Mouse (Mus musculus): ENCODE measurements around the gene Traf7. TPM values are rescaled to one million over a fixed set of nuclear protein-coding genes. Genes with fewer than 3 reads are reported as not detected.

Gene Traf7
- total RNA-seq, 2 experiments from 2014 or later: 83.9 to 104 TPM

DNA sequence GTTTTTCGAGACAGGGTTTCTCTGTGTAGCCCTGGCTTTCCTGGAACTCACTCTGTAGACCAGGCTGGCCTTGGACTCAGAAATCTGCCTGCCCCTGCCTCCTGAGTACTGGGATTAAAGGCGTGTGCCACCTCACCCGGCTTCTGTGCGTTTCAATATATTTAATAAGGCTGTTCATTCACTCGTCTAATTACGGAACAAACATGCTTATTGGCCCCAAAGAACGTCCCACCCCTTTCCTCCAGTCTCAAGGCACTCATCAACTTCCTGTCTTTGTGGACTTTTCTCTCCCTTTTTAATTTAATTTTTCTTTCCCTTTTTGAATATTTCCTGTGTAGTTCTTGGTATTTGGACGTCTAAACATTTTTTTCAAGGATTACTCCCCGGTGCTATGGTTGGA is 20.7 kb upstream of the Traf7 start:
- ATAC-seq (replicated peaks; ENCODE audit: poor library complexity, severe bottlenecking): no peak

DNA sequence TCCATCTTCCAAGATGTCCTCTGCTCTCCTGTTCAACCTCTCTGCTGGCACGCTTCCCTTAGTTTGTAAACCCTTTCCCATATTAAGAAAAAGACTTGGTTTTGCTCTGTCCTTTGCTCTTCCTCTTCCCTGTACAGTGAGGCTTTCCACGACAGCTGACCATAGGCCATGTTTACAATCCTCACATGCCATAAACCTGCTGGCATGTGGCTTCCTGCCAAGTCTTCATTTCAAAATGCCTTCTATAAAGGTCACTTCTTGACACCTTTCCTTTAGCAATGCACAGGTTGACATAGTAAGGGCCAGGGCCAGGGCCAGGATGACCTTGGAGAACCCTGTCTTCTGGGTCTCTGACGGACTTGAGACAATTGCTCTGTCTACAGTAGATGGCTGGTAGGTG is 18.5 kb upstream of the Traf7 start:
- ATAC-seq (replicated peaks; ENCODE audit: poor library complexity, severe bottlenecking): no peak

GRCm38 (mm10) chr17:24545247-24545646 is 17.5 kb upstream of the Traf7 start:
- ATAC-seq (replicated peaks; ENCODE audit: poor library complexity, severe bottlenecking): no peak

GRCm38 (mm10) chr17:24544613-24545012 is 16.9 kb upstream of the Traf7 start:
- ATAC-seq (replicated peaks; ENCODE audit: poor library complexity, severe bottlenecking): no peak

GRCm38 (mm10) chr17:24540375-24540774 is 12.6 kb upstream of the Traf7 start:
- peak; percentile 96 for ATAC-seq (replicated peaks; ENCODE audit: poor library complexity, severe bottlenecking)

- 0 out of 2 replicates have a peak, but pooled peaks have one; percentile 47 for ATAC-seq (replicated peaks; ENCODE audit: poor library complexity, severe bottlenecking)
These were observed 11.2 kb upstream of the Traf7 start for GRCm38 (mm10) chr17:24538950-24539349.

DNA sequence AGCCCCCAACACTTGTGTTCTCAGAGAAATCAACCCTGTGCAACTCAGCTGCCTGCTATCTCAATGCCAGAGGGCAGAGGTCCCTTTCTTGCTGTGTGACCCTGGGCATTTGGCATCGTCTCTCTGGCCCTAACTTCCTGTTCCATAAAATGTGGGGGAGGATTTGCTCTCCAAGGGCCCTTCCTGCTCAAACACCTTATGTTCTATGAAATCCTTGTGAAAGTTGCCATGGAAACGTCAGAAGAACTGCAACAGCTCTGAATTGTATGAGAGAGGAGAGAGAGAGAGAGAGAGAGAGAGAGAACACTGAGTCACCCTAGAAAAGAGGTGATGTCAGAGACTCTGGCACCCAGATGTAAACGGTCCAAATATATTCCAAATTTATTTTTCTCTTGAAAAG is 9.8 kb upstream of the Traf7 start:
- no peak for ATAC-seq (replicated peaks; ENCODE audit: poor library complexity, severe bottlenecking)

DNA sequence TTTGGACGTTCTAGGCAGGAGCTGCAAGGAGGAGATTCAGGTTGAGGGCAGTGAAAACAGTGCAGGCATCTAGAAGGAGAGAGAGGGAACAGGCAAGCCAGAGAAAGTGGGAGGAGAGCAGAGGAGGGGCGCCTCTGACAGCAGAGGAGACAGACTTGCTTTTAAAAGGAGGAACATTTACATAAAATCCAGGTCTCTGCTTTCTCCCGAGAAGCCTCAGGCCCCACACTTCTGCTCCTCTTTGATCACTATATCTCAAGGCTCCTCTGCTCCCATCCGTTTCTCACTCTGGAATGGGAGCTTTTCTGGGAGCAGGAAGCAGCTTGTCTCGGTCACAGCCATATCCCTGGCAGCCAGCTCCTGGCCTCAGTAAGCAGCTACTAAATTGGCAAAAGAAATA is 7.6 kb upstream of the Traf7 start:
- ATAC-seq (replicated peaks; ENCODE audit: poor library complexity, severe bottlenecking): no peak

GRCm38 (mm10) chr17:24534160-24534718 is 6.5 kb upstream of the Traf7 start, which contains the start of gene Rab26:
Rab26 (minus strand) TSS chr17:24534210.
- no peak for ATAC-seq (replicated peaks; ENCODE audit: poor library complexity, severe bottlenecking)

GRCm38 (mm10) chr17:24533099-24533992 is 5.6 kb upstream of the Traf7 start:
- peak; percentile 92 for ATAC-seq (replicated peaks; ENCODE audit: poor library complexity, severe bottlenecking)

- ATAC-seq (replicated peaks; ENCODE audit: poor library complexity, severe bottlenecking): no peak
These were observed 4.3 kb upstream of the Traf7 start for GRCm38 (mm10) chr17:24532045-24532444.

DNA sequence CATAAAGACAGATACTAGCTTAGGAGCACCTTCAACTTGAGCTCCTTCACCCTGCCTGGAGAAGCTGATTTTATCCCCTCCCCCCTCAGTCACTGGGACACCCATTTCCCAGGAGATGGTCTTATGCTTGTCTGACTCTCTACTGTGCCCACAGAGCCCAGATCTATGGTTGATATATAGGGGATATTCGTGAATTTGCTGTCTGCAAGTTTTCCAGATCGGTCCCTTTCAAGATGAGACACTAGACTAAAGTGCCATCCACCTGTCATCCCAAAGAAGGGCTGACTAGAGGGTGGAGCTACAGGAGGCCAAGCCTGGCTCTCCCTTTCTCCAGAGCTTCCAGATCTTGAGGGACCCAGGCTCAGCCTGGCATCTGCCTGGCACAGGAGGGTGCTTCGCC is 3.3 kb upstream of the Traf7 start:
- ATAC-seq (replicated peaks; ENCODE audit: poor library complexity, severe bottlenecking): no peak

- ATAC-seq (replicated peaks; ENCODE audit: poor library complexity, severe bottlenecking): no peak
These were observed 2.8 kb upstream of the Traf7 start for GRCm38 (mm10) chr17:24530361-24531050.

GRCm38 (mm10) chr17:24529883-24530282 is 2.1 kb upstream of the Traf7 start:
- ATAC-seq (replicated peaks; ENCODE audit: poor library complexity, severe bottlenecking): no peak

DNA sequence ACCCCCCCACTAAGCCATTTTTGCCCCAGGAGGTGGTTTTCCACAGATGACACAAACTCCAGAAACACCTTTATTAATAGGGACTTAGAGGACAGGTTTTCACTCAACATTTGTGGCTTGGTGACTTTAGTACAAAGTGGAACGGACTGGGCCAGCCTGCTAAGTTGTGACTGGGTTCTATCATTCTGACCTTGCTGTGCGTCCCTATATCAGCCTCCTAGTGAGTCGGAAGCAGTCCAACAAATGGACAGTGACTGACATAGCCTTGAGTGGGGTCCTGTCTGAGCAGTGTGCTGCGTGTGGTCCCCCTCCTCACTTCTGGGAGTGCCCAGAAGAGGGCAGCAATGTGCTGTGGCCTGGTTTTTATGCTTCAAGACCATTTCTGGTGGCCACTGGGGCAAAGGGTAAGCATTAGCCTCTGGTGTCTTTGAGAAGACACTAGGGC is 1.3 kb upstream of the Traf7 start:
- ATAC-seq (replicated peaks; ENCODE audit: poor library complexity, severe bottlenecking): peak; percentile 6; the same call in 1 of the 2 replicates

DNA sequence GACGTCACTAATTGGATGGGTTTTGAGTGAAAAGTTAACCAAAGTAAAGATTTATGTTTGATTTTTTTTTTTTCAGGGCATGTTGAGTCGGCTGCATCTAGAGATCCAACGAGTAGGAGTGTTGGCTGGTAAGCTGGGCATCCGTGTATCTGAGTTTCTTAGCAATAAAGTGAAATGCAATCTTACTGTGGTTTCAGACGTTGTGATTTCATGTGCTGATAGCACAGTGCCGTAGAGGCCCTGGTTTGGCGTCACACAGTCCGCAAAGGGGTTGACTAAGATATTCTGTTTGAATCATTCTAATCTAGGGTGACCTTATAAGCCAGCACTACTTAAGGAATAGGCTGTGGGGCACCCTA is 801 bp upstream of the Traf7 start:
- no peak for ATAC-seq (replicated peaks; ENCODE audit: poor library complexity, severe bottlenecking)

GRCm38 (mm10) chr17:24527315-24527714 is 423 bp downstream of the Traf7 start:
- no peak for ATAC-seq (replicated peaks; ENCODE audit: poor library complexity, severe bottlenecking)

DNA sequence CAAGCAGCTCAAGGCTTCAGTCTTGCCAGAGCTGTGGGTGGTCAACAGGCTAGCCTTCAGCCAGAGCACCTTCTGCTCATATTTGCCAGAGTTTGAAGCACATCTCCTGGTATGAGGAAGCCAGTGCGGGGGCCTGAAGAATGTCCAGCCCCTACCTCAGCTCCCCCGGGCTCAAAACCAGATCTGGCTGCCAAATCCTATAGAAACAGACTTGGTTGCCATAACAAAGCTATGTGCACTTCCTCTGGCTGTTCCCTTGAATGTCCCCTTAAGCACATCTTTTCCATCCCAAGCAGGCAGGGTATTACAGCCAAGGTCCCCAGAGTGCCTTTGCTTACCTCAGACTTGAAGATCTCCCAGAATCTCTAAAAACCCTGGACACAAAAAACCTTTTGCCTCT is 3.0 kb downstream of the Traf7 start:
- no peak for ATAC-seq (replicated peaks; ENCODE audit: poor library complexity, severe bottlenecking)

- no peak for ATAC-seq (replicated peaks; ENCODE audit: poor library complexity, severe bottlenecking)
These were observed 7.3 kb downstream of the Traf7 start for GRCm38 (mm10) chr17:24520450-24520849.

GRCm38 (mm10) chr17:24514270-24515257 is 13.2 kb downstream of the Traf7 start:
- no peak for ATAC-seq (replicated peaks; ENCODE audit: poor library complexity, severe bottlenecking)
